Mouse (Mus musculus) right cerebral cortex, adult 18-20 months (tissue): Measurements from ENCODE around the gene Hfe.
"Not testable (repeated sequence)": the region's sequence is repeated elsewhere in the genome, so short reads cannot be mapped to it uniquely, and the experiment has no call there.

Source experiments
- DNase-seq: peaks from one replicate; pipeline ENCODE4 v3.0.0; 2022; ENCODE audit warnings: mixed read lengths

Gene Hfe

DNA sequence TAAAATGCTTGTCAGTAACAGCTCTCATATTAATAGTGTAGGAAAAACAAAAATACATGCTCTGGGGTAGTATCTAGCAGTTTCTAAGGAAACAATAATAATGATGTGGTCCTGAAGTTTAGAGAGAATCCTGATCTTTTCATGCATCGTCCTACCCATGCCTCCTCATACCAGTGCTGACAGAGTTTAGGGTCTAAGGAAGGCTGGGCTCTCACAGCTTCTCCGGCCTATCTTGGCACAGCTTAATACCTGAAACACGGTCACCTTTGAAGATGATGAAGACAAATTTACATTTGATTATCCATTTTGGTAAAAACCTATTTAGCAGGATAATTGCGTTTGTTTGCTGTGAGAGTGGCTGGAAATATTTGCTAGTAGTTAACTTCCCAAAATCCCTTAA is 33.3 kb upstream of the Hfe start:
- no peak for DNase-seq

DNA sequence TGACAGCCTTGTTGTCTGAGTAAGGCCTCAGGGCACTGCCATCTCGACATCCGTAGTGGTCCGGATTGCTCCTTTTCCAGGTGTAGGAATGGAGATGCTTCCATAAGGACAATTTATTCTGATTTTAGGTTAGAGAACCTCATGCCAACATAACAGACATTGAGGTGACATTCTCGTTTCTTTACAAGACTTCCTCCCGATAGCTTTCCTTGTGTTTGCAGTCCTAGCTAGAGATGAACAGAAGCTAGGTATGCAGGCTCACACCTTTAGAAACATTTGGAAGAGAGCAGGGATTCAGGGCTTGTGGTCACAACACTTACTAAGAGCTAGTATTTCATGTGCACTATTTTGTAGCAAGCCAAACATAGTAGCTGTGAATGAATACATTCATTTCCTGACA is 32.6 kb upstream of the Hfe start:
- no peak for DNase-seq

DNA sequence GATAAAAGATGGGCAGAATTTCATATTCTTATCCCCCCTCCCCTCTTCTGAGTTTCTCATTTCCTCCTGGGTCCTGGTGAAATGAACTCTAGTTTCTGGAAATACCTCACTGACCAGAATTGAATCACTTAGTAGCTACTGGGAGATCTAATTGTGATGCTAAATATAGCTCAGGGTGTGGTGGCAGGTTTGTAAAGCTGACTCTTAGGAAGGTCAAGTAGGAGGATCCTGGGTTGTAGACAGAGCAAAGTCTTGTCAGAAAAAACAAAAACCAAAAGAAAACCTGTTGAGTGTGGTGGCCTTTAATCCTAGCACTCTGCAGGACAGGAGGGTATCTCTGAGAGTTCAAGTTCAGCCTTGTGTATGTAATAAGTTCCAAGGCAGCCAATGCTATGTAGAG is 31.4 kb upstream of the Hfe start:
- no peak for DNase-seq

DNA sequence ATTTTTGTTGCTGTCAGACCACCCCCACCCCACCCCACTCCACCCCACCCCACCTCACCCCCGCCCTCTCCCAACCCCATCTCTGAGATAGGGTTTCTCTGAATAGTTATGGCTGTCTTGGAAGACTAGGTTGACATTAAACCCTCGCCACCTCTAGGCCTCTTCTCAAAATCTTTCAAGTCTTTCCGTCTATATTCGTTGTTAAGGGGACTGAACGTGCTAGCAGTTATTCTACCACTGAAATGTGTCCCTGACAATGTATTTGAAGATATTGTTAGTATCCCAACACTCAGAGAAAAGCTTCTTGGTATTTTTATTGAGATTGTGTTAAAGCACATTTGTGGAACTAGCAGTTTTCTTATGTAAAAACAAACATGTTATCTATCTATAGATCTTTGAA is 30.3 kb upstream of the Hfe start:
- DNase-seq = no peak

DNA sequence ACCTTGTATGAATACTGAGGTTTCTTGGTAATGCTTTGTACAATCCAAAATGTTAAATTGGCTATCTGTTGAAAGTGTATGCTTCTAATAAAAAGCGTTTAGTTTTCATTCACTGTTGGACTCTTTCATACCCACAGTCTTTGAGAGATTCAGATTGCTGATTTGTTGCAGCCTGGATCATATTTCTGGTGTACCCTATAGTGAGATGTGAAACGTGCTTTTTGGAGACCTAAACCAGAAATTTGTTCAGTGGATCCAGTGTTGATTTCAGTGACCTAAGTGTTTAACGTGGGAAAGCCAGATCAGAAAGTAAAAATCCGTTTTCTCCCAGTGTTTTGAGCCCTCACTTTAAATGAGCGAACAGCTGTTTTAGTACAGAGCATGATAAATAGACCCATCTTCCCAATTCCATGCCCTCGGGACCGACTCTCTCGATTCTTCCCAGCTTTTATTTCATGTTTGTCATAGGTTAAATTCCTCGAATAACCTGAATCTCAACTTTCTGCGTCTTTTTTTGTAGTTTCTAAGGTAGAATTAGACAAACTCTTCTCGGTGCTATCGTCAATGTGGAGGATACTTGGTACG is 29.7 kb upstream of the Hfe start:
- no peak for DNase-seq

DNA sequence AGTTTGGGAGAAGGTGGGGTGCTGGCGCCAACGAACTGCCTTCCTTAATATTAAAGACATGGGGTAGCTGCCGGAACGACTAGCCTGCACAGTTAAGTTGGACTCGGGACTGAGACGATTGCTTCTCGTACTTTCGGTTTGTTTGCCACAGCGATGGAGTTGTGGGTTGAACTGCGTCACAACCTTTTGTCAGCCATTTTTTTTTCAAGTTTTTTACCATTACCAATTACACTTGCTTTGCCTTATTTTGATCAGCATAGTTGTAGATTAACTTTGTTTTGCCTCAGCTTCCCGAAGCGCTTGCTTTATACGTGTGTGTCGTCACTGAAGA is 29.2 kb upstream of the Hfe start:
- DNase-seq = no peak

DNA sequence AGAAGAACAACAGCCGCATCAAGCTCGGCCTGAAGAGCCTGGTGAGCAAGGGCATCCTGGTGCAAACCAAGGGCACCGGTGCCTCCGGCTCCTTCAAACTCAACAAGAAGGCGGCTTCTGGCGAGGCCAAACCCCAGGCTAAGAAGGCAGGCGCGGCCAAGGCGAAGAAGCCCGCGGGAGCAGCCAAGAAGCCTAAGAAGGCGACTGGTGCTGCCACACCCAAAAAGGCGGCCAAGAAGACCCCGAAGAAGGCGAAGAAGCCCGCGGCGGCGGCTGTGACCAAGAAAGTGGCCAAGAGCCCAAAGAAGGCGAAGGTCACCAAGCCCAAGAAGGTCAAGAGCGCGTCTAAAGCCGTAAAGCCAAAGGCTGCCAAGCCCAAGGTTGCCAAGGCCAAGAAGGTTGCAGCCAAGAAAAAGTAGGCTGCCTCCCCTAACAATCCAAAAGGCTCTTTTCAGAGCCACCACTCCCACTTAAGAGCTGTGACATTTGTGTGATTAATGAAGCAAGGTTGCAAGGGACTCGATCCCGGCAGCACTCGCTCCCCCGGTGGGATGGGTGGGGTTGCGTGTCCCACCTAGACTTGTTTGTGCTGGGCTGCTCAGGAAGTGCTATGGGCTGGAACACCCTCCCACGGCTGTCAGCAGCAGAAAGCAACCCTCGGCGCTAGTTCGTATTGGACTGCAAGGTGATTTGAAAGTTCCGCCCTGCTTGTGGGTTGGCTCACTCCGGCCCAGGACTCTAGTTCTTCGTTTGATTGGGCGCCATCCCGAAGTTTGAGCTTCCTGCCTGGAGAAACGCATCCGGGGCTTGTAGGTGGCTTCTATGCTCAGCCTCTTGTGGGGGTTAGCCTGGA is 28.6 kb upstream of the Hfe start:
- peak; percentile 97 for DNase-seq

DNA sequence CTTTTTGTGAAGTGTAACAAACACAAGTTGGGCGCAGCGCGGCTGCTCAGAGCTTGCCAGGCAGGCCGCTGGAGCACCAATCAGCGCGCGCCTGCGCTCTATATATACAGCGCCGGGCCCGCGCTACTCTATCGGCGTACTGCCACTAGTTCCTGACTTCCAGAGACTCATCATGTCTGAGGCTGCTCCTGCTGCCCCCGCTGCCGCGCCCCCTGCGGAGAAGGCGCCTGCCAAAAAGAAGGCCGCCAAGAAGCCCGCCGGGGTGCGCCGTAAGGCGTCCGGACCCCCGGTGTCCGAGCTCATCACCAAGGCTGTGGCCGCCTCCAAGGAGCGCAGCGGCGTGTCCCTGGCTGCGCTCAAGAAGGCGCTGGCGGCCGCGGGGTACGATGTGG is 28.0 kb upstream of the Hfe start, which contains the start of gene Hist1h1c:
Hist1h1c (plus strand) TSS at position 132 of the 392 bp plus-strand sequence.
- DNase-seq = peak; percentile 91

DNA sequence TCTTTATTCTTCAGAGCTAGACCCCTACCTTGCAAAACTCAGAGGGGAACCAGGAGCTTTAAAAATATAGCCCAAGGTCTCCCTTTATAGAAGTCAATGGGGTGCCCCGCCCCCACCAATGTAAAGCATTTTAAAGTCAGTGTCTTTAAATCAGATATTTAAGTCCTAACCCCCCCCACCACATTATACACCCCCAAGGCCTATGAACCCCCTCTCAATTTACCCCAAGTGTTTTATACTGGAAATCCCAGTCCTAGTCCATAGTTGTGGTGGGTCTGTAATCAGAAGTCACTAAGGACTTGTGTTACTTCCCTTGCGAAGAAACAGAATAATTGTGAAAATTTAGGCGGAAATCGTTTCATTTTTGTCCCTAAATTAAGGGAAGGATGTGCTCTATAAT is 27.4 kb upstream of the Hfe start:
- no peak for DNase-seq

DNA sequence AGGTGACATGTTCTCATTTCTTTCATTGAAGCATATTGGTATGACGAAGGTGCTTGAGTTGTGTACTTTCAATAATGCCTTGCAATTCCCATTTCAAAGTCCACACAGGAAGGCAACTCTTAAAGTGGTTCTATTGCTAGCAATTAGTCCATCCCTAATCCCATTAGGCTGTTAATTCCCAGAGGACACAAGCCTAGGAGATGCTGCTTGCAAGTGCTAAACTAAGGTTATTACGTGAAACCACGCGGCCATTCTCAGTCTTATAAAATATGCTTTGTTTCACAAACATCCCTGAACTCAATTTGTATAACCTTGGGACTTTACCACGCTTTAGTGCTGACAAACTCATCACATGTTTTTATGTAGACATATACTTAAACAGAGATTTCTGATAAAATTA is 26.4 kb upstream of the Hfe start:
- no peak for DNase-seq

DNA sequence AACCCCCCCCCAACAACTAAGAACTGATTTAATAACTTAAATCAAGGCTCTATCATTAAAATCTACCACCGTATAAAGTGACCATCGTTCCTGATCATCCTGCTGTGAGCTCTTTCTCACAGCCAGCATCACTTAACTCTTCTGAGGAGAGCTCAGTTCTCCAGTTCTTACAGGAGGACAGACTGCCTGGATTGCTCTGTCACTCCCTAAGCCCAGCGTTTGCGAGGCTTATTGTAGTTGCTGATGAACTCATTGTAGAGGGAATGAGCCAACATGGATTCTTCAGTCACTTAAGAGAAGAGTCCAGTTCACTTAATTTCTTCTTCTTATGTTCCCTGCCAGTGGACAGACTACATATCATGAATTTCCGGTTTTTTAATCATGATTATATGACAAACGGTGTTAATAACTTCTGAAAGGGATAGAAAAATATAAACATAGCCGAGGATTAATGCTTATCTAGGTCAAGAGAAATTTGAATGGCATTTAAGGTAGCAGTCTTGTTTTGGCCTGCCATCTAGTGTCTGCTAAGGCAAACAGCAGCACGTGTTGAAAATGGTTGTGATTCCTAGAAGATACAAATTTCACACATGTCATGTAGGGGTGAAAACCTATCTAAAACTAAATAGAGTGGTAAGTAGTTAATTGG is 21.6 kb upstream of the Hfe start:
- DNase-seq = peak; percentile 33

DNA sequence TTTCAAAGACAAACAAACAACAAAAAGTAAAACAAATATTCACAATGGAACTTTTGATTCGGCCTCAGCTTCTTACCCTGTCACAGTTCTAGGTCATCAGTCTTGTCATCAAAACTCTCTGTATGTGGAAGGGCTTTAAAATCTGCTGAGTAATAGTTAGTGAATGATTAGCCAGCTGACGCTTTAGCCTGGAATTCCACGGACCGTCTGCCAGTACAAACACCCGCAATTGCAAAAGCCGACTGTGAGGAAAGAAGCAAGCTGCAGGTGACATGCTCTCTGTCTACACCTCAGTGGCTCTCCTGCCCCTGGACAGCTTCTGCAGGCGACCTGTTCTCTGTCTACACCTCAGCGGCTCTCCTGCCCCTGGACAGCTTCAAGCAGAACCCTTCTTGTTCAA is 19.8 kb upstream of the Hfe start:
- DNase-seq = no peak

DNA sequence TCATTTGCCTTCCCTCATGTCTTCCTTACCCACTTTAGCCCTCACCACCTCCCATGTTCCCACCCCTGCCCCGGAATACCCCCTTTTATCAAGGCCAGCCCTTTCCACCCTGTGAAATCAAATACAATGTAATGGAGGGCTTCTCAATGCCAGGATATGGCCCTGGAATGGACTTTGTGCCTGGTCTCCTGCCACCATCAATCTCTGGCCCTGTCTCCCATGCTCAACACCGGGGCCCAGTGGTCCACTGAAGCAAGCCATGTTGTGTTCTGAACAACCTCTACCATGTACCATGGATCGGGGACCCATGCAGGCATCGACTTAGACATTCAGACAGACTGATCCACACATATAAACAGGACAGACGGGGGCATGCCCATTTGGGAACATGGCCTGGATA is 19.1 kb upstream of the Hfe start:
- DNase-seq = no peak

DNA sequence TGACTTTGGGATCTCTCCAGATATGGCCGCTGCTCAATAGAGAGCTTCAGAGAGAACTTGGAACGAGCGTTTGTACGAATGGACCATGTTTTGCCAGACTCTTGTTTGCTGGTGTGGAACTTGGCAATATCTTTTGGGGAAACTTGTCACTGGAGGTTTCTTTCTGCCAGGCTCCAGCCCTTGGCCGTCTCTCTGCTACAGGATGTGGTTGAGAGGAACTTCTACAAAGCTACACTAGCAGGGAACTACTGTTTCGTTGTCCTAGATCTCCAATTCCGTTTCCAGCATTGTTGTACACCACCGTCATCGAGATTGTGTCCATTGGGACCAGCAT is 18.5 kb upstream of the Hfe start:
- DNase-seq = no peak

DNA sequence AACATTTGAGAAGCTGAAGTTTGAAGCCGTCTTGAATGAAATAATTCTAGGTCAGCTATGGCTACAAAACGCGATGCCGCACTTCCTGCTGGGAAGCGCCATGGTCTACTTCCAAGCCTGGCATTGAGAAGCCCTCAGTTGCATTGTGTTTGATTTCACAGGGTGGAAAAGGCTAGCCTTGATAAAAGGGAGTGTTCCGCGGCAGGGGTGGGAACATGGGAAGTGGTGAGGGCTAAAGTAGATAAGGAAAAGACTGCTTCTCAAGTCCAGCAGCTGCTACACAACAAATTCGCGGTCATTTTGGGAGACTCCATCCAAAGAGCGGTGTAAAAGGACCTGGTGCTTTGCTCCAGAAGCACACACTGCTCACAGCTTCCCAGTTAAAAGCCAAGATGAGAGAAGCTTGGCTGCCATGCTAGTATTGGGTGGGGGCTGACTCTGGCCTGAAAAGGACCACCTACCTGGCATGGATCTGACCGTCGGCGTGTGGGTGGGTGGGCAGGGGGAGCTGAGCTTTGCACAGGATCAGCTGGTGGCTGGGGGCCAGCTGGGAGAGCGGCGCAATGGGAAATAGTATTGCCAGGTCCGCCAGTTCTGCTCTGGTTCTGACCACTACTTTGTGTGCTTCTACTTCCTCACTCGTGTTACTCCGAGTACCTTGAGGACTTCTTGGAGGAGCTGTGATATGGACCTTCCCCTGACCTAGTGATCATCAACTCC is 18.0 kb upstream of the Hfe start:
- no peak for DNase-seq

DNA sequence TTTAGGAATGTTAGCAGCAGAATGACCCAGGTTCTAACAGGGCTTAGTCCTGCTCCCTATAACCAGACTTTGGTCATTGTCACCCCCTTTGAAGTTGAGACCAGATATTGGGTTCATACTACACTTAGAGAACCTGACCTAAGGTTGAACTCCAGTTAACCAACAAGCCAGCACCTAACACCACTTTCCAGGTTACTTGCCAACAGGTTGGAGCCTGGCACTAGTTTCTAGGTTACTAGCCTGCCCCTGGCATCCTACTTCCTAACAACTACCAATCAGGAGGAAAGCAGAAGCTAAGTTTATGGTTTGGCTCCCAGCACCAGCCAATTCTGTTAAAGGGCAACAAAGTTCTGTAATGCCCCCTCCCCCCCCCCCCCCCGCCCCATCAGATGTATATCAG is 14.6 kb upstream of the Hfe start:
- DNase-seq = no peak

DNA sequence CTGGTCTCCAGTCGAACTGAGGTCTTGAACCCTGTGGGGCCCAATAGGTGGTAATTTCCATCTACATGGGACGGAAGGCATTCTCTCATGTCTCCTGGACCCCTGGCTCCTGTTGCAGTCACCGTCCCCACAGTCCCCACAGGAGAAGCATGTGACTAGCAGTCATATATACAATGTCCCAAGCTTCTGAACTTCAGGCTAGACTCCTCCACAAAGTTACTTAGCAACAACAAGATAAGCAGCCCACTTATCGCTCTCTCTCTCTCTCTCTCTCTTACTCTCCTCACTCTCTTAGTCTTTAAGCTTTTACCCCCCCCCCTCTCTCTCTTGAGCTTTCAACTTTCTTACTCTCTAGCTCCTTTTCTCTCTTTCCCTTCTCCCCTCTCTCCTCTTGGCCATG is 13.6 kb upstream of the Hfe start:
- no peak for DNase-seq

DNA sequence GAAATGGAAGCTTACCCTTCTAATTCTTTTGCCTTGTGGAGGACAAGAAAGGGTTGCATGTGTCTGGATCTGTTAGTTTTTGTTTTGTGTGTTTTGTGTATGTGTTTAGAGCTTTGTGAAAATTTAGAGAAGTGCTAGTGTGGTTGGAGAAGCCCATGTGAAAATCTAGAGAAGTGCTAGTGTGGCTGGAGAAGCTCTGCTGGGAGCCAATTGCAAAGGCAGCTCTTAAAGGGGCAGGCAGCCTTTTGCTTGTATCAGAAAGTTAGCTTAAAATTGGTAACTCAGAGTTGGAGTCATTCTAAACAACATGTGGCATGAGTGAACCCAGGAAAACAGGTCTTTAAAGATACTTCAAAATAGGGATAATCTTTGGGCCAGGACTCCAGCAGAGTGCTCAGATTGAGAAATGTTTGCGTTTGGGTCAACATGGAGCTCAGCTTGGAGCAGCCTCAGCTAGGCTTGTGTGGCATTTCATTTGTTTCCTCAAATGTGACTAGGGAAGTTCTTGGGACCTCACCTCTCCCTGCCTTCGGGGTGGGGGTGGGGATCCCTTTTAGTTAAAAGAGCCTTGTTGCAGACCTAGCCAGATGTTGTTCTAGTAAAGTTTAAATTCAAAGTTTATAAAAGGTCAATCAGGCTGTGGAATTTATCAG is 7.1 kb upstream of the Hfe start:
- not testable (repeated sequence) for DNase-seq

DNA sequence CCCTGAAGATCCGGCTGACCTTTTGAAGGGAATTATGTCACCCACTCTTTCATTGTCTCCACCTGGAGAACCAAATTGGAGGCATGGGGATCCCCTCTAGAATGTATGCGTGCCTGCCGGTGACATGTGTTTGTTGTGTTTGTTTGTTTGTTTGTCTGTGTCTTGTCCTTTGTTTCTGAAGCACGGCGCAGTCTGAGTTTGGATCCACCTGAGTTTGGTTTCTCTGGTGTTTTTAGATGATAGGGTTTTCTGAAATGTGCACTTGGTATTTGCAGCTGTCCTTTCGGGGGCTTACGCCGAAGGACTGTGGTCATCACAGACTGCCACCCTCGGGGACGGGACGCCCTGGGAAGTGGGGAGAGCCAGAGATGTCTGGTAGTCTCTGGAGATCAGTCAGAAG is 6.5 kb upstream of the Hfe start:
- DNase-seq = no peak

DNA sequence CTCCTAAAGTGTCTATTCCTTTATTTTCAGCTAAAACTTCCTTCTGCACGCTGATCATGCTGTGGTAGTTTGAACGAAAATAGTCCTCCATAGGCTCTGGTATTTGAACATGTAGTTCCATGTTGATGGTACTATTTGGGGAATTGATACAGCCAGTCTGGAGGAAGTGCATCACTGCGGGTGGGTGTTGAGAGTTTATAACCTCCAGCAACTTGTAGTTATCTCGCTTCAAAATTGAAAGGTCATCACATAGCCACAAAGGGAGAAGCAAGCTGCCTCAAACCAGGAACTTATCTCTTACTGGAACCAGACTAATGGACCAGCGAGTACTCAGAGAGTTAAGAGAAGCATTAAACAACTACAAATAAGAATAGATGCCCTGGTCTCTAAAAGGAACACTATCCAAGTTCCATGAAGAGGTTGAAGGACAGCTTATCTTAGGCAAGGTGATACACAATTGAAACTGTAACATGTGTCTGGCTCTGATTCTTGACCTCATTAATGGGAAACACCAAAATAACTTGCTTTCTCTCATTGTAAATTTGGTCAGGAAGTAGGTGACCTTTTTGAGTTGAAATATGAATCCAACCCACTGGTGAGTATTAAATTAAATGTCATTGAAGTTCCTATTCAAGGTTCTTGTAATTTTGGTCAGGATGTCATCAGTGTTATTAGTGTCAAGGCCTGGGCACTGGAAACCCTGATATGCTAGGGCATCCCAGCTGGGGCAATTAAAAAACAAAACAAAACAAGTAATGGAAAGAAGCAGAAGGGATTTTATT is 5.8 kb upstream of the Hfe start:
- DNase-seq = no peak

DNA sequence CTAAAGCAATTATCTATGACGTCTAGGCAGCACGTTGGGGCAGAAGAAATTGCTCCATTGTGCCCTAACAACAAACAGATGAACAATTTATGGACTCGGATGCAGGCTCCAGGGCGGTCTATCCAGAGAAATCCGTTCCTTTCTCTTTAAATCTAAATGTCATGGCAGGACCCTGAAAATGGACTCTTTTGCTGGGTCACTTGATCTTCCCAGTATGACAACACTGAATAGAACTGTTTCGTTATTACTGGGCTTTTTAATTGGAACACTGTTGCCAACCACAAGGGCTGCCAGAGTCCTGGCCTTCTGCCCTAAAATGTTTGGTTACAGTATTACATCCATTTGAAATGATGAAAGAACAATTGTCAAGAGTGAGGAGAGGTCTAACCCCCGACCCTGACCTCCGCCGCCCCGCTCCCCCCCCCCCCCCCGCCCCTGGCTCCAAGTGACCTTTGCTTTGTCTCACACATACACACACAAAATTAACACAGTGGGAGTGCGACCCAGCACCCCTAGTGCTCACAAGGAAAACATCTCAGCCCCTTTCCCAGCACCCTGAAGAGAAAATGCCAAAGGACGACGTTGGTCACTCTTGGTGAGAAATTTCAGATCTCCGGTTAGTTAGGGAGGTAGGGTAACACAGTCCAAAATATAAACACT is 810 bp downstream of the Hfe start:
- DNase-seq = no peak

DNA sequence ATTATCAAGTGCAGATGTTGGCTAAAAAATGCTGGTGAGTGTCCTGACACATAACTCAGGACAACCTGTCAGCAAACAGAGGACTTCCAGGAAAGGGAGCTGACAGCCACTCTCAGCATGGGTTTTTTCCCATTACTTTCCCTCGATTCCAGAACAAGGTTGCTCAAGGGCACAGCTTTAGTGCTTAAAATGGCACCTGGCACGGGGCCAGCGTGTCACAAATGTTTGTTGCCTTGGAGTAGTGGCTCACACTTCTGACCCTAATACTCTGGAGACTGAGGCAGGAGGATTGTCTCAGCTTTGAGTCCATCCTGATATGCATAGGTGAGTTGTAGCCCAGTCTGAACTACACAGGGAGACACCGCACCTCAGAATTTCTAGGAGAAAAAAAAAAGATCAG is 2.0 kb downstream of the Hfe start:
- no peak for DNase-seq
